Mouse (Mus musculus): ENCODE results near the gene Glt28d2. TPM values are rescaled to one million over a fixed set of nuclear protein-coding genes. Genes with fewer than 3 reads are reported as not detected.

Gene Glt28d2
- total RNA-seq, 2 experiments from 2014 or later, result 0.66 to 0.86 TPM

DNA sequence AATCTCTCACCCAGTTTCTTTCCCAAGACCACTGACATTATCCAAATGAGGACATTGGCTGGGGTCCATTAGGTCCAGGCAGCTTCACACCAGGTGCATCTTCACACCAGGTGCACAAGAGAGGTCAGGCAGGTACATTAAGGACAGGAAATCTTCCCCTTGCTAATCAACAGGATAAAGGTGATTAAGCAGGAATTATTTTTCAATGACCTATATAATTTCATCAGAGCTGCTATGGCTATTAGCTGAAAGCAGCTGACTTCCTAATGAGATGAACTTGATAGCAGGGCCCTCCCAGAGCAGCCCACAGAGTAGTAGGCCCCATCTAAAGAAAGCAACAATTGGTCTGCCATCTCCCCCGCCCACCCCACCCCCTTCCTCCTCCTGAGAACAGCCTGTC lies 1.4 kb downstream of the Glt28d2 start:
- no peak for DNase-seq (ENCODE audit: low spot score in 2 of 2)
- intact Hi-C loops (cut with DNase I), result no loop called here

DNA sequence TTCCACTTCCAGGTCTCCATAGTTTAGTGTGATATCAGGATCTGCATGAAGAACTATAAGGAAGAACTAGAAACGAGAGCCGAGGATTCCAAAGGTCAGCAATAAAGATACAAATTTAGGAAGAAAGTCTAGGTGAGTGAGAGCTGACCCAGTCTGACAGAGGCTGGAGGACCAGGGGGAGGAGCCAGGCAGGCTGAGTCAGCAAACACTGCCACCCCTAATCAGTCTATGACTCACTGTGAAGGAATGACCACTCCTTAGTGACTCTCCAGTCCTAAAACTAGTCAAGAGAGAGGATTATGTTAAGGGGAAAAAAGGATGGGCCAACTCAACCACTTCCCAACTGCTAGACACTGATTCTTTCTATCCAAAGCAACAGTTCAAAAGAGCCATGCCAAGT lies 6.6 kb downstream of the Glt28d2 start:
- DNase-seq (ENCODE audit: low spot score in 2 of 2), result no peak
- intact Hi-C loops (cut with DNase I), result no loop called here

- intact Hi-C loops (cut with DNase I), result no loop called here
- no peak for DNase-seq (ENCODE audit: low spot score in 2 of 2)
Observed at GRCm38 (mm10) chr3:85880068-85880467, 7.2 kb downstream of the Glt28d2 start.

DNA sequence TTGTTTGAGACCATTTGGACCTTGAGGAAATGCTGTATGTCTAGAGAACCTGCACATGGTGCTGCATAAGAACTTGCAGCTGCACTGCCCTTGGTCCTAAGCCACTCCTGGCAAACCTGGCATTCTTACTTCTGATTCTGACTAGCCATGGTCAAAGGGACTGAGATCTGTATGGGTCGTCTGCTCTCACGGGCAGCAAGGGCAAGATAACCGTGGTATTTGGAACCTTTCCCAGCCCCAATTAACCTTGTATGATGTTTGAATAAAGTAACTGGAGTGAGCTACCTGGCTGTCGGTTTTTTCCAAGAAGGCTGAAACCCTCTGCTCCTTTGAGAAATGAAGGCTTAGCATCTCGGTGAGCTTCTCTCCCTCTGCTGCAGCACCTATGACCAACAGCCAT lies 8.4 kb downstream of the Glt28d2 start:
- DNase-seq (ENCODE audit: low spot score in 2 of 2), result no peak
- intact Hi-C loops (cut with DNase I), result no loop called here

DNA sequence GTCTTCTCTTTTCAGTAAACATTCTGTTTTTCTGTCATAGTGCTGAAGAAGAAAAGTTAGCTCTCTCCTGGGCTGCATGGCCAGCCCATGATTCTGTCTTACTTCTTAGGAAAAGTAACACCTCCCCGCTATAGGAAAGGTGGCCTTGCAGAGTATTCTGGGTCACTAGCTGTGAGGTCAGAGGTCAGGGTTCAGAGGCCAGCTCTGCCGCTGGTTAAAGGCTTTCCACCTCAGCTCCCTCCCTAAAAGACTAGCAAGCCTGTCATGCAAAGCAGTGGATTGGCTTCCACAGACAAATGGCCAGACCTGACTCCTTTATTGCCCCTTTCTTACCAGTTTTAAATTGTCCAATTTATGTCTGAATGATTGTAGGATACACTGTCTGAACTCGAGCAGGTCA lies 23.3 kb downstream of the Glt28d2 start:
- intact Hi-C loops (cut with DNase I), result no loop called here
- DNase-seq (ENCODE audit: low spot score in 2 of 2), result no peak

GRCm38 (mm10) chr3:85862886-85863285 lies 24.4 kb downstream of the Glt28d2 start:
- DNase-seq (ENCODE audit: low spot score in 2 of 2), result no peak
- intact Hi-C loops (cut with DNase I), result no loop called here

- intact Hi-C loops (cut with DNase I), result no loop called here
- DNase-seq (ENCODE audit: low spot score in 2 of 2), result no peak
Observed at GRCm38 (mm10) chr3:85860996-85861395, 26.3 kb downstream of the Glt28d2 start.

DNA sequence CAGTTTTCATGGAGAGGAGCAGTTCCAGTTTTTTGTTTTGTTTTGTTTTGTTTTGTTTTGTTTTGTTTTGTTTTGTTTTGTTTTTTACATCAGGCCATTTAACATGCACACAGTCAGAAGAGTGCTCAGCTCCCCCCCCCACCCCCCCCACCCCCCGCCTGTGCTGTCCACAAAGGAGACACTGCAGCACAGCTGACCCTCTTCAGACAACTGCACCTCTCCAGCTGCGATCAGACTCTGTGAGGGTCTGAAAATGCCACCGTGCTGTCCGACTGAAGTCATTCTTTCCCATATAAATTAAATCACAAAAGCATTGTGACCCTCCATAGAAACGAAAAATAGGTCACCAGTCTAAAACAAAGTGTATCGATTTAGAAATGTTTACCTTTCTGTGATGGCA lies 28.0 kb downstream of the Glt28d2 start:
- DNase-seq (ENCODE audit: low spot score in 2 of 2), result no peak
- intact Hi-C loops (cut with DNase I), result no loop called here

DNA sequence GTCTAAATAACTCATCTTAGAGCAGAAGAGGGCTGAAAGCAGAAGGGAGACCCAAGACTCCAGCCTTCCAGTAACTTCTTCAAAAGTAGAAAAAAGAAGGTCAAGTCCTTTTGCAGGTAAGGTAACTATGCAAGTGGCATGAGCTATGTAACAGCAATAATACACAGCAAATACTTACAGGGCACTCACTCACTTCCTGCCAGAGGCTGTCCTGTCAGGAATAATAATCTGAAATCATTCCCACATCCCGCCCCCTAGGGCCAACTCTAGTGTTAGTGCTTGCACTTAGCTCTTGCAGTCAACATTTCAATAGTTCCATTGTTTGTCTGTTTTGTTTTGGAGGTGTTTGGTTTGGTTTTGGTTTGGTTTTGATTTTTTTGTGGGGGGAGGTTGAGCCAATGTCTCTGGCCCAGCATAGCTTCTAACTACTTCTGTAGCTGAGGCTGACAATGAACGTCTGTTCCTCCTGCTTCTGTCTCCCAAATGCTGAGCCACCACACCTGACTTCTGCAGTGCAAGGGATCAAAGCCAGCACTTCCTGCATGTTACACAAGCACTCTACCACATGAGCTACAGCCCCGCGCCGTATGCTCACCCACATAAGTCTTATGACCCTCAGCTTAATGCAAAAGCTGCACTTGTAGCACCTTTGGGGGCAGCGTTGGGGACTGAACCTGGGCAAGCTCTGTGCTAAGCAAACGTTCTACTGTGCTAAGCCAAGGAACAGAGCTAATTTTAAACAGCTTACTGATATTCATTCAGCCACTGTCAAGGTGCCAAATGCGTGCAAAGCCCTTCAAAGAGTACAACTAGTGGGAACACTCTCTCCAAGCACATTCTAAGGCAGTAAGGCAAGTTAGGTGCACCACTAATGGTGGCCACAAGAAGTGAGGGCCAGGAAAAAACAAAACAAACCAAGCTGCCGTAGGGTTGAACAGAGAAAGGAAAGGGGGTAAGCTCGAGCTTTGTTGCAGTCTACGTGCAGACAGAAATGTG lies 28.9 kb downstream of the Glt28d2 start:
- DNase-seq (ENCODE audit: low spot score in 2 of 2), result peak; percentile 11 to 17
- intact Hi-C loops (cut with DNase I), result no loop called here

DNA sequence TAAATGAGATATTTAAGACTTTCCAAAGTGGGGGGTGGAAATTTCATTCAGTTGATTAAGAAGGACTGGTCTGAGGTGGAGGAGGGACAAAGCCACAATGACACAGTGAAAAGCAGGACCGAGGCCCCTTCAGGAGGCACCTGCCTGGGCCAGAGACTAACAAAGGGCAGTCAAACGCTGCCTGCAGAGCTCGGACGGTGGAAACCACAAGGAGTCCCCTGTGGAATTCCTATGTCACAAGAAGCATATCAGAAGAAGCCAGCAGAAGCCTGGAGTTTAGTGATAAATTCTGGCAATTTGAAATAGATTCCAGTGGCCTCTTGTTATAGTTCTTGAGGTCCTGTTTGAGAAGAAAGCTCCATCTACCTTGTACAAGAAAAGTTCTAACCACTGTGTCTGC lies 30.2 kb downstream of the Glt28d2 start:
- intact Hi-C loops (cut with DNase I), result no loop called here
- no peak for DNase-seq (ENCODE audit: low spot score in 2 of 2)

DNA sequence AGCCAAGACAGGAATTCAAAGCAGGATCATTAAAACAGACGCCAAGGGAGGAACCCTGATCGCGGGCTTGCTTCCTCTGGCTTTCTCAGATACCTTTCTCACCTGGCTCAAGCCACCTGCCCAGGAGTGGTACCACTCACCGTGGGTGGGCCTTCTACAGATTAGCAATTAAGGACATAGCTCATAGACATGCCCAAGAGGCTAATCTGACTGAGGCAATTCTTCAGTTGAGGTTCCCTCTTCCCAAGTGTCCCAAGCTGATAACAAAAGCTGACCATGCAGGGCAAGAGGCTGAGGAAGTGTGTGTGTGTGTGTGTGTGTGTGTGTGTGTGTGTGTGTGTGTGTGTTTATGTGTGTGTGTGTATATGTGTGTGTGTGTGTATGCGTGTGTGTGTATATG lies 31.4 kb downstream of the Glt28d2 start:
- intact Hi-C loops (cut with DNase I), result no loop called here
- no peak for DNase-seq (ENCODE audit: low spot score in 2 of 2)

DNA sequence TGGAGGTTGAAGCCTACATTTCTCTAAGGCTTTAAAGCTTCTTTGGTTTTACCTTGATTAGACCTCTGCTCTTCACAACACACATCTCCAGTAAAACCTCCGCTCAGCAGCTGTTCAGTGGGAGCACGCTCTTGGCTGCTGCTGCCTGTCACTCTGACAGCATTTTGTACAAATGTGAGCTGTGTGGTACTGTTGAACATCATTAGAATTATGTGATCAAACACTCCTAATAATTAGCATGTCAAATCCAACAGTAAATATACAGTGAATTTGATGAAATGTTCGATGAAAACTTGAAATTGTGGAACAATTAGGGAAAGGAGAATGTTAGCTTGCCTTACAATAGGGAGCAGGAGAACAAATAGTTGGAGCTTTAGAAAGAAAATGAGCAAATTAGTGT lies 32.3 kb downstream of the Glt28d2 start:
- intact Hi-C loops (cut with DNase I), result no loop called here

GRCm38 (mm10) chr3:85854143-85854542 lies 33.2 kb downstream of the Glt28d2 start:
- DNase-seq (ENCODE audit: low spot score in 2 of 2), result no peak
- intact Hi-C loops (cut with DNase I), result no loop called here

More for the DNA sequence above, 32.3 kb downstream of the Glt28d2 start:
- no peak for DNase-seq (ENCODE audit: low spot score in 2 of 2)

DNA sequence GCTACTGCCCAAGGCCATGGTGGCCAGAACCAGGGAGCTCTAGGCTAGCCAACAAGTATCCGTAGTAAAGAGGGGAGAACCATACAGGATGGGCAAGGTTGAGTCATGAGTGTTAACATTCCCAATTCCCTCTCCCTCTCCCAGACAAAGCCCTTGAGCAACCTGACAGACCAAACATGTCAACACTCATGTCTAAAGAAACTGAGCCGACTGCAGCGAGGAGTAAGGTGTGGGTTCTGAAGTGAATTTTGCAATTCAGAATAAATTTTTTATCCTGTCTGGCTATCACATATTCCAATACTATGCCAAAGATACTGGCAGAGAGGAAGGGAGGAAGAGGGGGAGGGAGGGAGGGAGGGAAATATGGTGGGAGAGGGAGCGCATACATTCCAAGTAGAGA lies 33.6 kb downstream of the Glt28d2 start:
- intact Hi-C loops (cut with DNase I), result no loop called here
- DNase-seq (ENCODE audit: low spot score in 2 of 2), result no peak

GRCm38 (mm10) chr3:85850079-85850478 lies 37.2 kb downstream of the Glt28d2 start:
- intact Hi-C loops (cut with DNase I), result no loop called here

DNA sequence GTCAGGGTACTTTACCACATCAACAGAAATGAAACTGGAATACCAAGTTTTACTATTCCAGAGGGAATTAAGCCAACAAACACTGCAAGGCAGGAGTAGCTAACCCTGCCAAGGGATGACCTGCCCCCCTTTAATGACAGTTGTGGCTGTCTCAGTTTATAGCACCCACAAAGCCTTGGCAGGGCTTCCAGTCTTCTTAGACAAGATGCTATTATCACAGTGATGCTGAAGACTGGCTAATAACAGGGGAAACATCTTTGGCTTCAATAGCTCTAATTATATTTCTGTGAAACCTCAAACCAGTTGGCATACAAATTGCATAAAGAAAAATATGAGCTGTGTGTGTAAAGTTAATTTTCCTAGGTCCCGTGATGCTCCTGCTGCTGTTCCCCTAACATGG lies 41.0 kb downstream of the Glt28d2 start:
- DNase-seq (ENCODE audit: low spot score in 2 of 2), result no peak
- intact Hi-C loops (cut with DNase I), result no loop called here

More at GRCm38 (mm10) chr3:85850079-85850478, 37.2 kb downstream of the Glt28d2 start:
- DNase-seq (ENCODE audit: low spot score in 2 of 2), result no peak

GRCm38 (mm10) chr3:85845341-85845740 lies 42.0 kb downstream of the Glt28d2 start:
- DNase-seq (ENCODE audit: low spot score in 2 of 2), result no peak
- intact Hi-C loops (cut with DNase I), result no loop called here

GRCm38 (mm10) chr3:85842881-85843218 lies 44.5 kb downstream of the Glt28d2 start:
- intact Hi-C loops (cut with DNase I), result no loop called here
- no peak for DNase-seq (ENCODE audit: low spot score in 2 of 2)

GRCm38 (mm10) chr3:85842177-85842880 lies 45.0 kb downstream of the Glt28d2 start:
- intact Hi-C loops (cut with DNase I), result no loop called here
- no peak for DNase-seq (ENCODE audit: low spot score in 2 of 2)

DNA sequence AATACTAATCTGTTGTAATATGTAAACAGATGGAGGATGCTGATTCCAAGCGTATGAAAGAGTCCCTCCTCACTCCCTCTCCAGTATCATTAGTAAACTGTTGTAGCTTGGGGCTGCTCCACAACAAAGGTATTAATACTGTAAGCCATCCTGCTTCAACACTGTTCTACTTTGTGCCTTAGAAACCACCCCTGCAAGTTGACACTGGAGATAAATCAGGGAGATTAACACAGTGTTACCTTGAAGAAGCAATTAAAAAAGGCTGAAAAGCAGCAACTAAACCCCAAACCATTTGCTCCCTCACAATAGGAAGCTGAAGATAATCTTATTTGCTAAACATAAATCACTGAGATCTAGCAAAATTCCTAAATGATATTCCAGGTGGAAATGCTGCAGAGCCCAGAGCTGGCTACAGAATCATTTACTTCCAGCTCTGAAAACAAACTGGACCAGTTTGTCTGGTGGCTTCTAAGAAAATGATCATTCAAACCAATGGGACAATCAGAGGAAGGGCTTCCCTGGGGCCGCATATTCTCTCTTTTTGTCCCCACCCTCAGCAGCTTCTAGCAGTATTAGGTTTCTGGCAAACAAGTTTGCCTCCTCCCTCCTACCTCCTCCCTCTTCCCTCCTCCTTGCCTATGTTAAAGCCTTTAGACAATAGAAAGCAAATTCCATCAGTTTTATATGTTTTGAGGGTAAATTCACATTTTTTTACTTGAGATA lies 45.7 kb downstream of the Glt28d2 start:
- intact Hi-C loops (cut with DNase I), result no loop called here

More for the DNA sequence above, 45.7 kb downstream of the Glt28d2 start:
- no peak for DNase-seq (ENCODE audit: low spot score in 2 of 2)
